Mouse (Mus musculus): Measurements from ENCODE around the gene Gpr119. TPM values are rescaled to one million over a fixed set of nuclear protein-coding genes. Genes with fewer than 3 reads are reported as not detected.

Gpr119 gene
- 0.09 TPM in 1 of 2 replicates, not detected in the other for polyA plus RNA-seq (2015; fragmentation: Nextera tagmentation; extraction: Ambion mirVana)

- no peaks in the 10 kb centered on the region for H3K27me3 ChIP-seq (replicated peaks)
- no peak within 1 kb of the TSS for H3K27ac ChIP-seq (replicated peaks)
- H3K4me2 ChIP-seq = no peak within 1 kb of the TSS
- no peak for ATAC-seq (ENCODE audit: low FRiP score)
- no peaks in the 10 kb centered on the region for H3K4me1 ChIP-seq
- no peak within 1 kb of the TSS for H3K9ac ChIP-seq (replicated peaks)
- H3K4me3 ChIP-seq (replicated peaks) = no peak within 1 kb of the TSS
- H3K9me3 ChIP-seq (replicated peaks) = no peaks in the 10 kb centered on the region
- 59% methylated on average over 4 of the region's 4 CpGs for WGBS
- H3K36me3 ChIP-seq = no peaks in the 10 kb centered on the region
Observed at GRCm38 (mm10) chrX:48674171-48674570, at the start of gene Gpr119. Gene Gpr119, minus strand, starts transcription at chrX:48674478.

- H3K36me3 ChIP-seq = peaks cover 9% of the 10 kb centered on the region; the same call in 1 of the 2 replicates
- no peak overlapping the region for H3K4me3 ChIP-seq (replicated peaks)
- H3K9me3 ChIP-seq (replicated peaks) = no peaks in the 10 kb centered on the region
- H3K27me3 ChIP-seq (replicated peaks) = no peaks in the 10 kb centered on the region
- no peak overlapping the region for H3K4me2 ChIP-seq
- WGBS = 89% methylated on average over 8 of the region's 8 CpGs
- ATAC-seq (ENCODE audit: low FRiP score) = no peak
- H3K4me1 ChIP-seq = no peaks in the 10 kb centered on the region
- H3K9ac ChIP-seq (replicated peaks) = no peak overlapping the region
- H3K27ac ChIP-seq (replicated peaks) = no peak overlapping the region
Observed at GRCm38 (mm10) chrX:48712846-48713245, 38.6 kb upstream of the Gpr119 start.

GRCm38 (mm10) chrX:48709701-48710100 lies 35.4 kb upstream of the Gpr119 start:
- WGBS = 90% methylated on average over 10 of the region's 10 CpGs
- Histone ChIP-seq H3K4me3 (replicated peaks) (no peak overlapping the region), H3K36me3 (peaks cover 9% of the 10 kb centered on the region; the same call in 1 of the 2 replicates), H3K27ac (replicated peaks) (no peak overlapping the region), H3K4me1 (no peaks in the 10 kb centered on the region), H3K27me3 (replicated peaks) (no peaks in the 10 kb centered on the region), H3K9me3 (replicated peaks) (no peaks in the 10 kb centered on the region), H3K9ac (replicated peaks) (no peak overlapping the region), H3K4me2 (no peak overlapping the region)
- no peak for ATAC-seq (ENCODE audit: low FRiP score)

- peak within 1 kb of the TSS; percentile 57 for H3K4me2 ChIP-seq
- peak within 1 kb of the TSS; percentile 47 for H3K9ac ChIP-seq (replicated peaks)
- no peaks in the 10 kb centered on the region for H3K27me3 ChIP-seq (replicated peaks)
- H3K4me1 ChIP-seq = peaks cover 6% of the 10 kb centered on the region
- ATAC-seq (ENCODE audit: low FRiP score) = peak; percentile 99
- H3K9me3 ChIP-seq (replicated peaks) = no peaks in the 10 kb centered on the region
- H3K27ac ChIP-seq (replicated peaks) = peak within 1 kb of the TSS; percentile 63; the same call in 1 of the 2 replicates
- peak within 1 kb of the TSS; percentile 58 for H3K4me3 ChIP-seq (replicated peaks)
- 18% methylated on average over 41 of the region's 42 CpGs for WGBS
- H3K36me3 ChIP-seq = no peaks in the 10 kb centered on the region
Observed at GRCm38 (mm10) chrX:48694864-48695371, 20.6 kb upstream of the Gpr119 start, which contains the start of gene Rbmx2. Gene Rbmx2, plus strand, starts transcription at chrX:48695004.

- H3K4me3 ChIP-seq (replicated peaks) = peak overlapping the region; percentile 58
- H3K9ac ChIP-seq (replicated peaks) = peak overlapping the region; percentile 30; the same call in 1 of the 2 replicates
- peak overlapping the region; percentile 63; the same call in 1 of the 2 replicates for H3K27ac ChIP-seq (replicated peaks)
- peak; percentile 90 for ATAC-seq (ENCODE audit: low FRiP score)
- 14% methylated on average over 6 of the region's 6 CpGs for WGBS
- H3K36me3 ChIP-seq = no peaks in the 10 kb centered on the region
- no peaks in the 10 kb centered on the region for H3K27me3 ChIP-seq (replicated peaks)
- H3K4me1 ChIP-seq = peaks cover 6% of the 10 kb centered on the region
- no peaks in the 10 kb centered on the region for H3K9me3 ChIP-seq (replicated peaks)
- H3K4me2 ChIP-seq = peak overlapping the region; percentile 57
Observed at GRCm38 (mm10) chrX:48694460-48694859, 20.2 kb upstream of the Gpr119 start.

- Histone ChIP-seq H3K4me1 (no peaks in the 10 kb centered on the region), H3K9me3 (replicated peaks) (no peaks in the 10 kb centered on the region), H3K36me3 (no peaks in the 10 kb centered on the region), H3K9ac (replicated peaks) (no peak overlapping the region), H3K27me3 (replicated peaks) (no peaks in the 10 kb centered on the region), H3K27ac (replicated peaks) (no peak overlapping the region), H3K4me2 (no peak overlapping the region), H3K4me3 (replicated peaks) (no peak overlapping the region)
- 78% methylated on average over 5 of the region's 5 CpGs for WGBS
- ATAC-seq (ENCODE audit: low FRiP score) = no peak
Observed at GRCm38 (mm10) chrX:48683857-48684256, 9.6 kb upstream of the Gpr119 start.

GRCm38 (mm10) chrX:48683451-48683850 lies 9.2 kb upstream of the Gpr119 start:
- H3K4me1 ChIP-seq = no peaks in the 10 kb centered on the region
- no peak overlapping the region for H3K4me2 ChIP-seq
- no peak overlapping the region for H3K9ac ChIP-seq (replicated peaks)
- ATAC-seq (ENCODE audit: low FRiP score) = no peak
- 21% methylated on average over 3 of the region's 3 CpGs for WGBS
- no peak overlapping the region for H3K4me3 ChIP-seq (replicated peaks)
- H3K27ac ChIP-seq (replicated peaks) = no peak overlapping the region
- H3K27me3 ChIP-seq (replicated peaks) = no peaks in the 10 kb centered on the region
- H3K9me3 ChIP-seq (replicated peaks) = no peaks in the 10 kb centered on the region
- no peaks in the 10 kb centered on the region for H3K36me3 ChIP-seq

GRCm38 (mm10) chrX:48671714-48672113 lies 2.6 kb downstream of the Gpr119 start:
- 80% methylated on average over 3 of the region's 3 CpGs for WGBS
- Histone ChIP-seq H3K4me1 (no peaks in the 10 kb centered on the region), H3K9ac (replicated peaks) (no peak overlapping the region), H3K36me3 (no peaks in the 10 kb centered on the region), H3K4me2 (no peak overlapping the region), H3K9me3 (replicated peaks) (no peaks in the 10 kb centered on the region), H3K4me3 (replicated peaks) (no peak overlapping the region), H3K27ac (replicated peaks) (no peak overlapping the region), H3K27me3 (replicated peaks) (no peaks in the 10 kb centered on the region)
- no peak for ATAC-seq (ENCODE audit: low FRiP score)

GRCm38 (mm10) chrX:48669588-48669987 lies 4.7 kb downstream of the Gpr119 start:
- Histone ChIP-seq H3K36me3 (no peaks in the 10 kb centered on the region), H3K27me3 (replicated peaks) (no peaks in the 10 kb centered on the region), H3K4me1 (no peaks in the 10 kb centered on the region), H3K27ac (replicated peaks) (no peak overlapping the region), H3K9ac (replicated peaks) (no peak overlapping the region), H3K9me3 (replicated peaks) (no peaks in the 10 kb centered on the region), H3K4me3 (replicated peaks) (no peak overlapping the region), H3K4me2 (no peak overlapping the region)
- WGBS = 73% methylated on average over 3 of the region's 3 CpGs
- ATAC-seq (ENCODE audit: low FRiP score) = no peak

- 24% methylated on average over 6 of the region's 6 CpGs for WGBS
- ATAC-seq (ENCODE audit: low FRiP score) = 0 out of 2 replicates have a peak, but pooled peaks have one; percentile 41
- no peaks in the 10 kb centered on the region for H3K36me3 ChIP-seq
- no peak overlapping the region for H3K9ac ChIP-seq (replicated peaks)
- H3K4me2 ChIP-seq = no peak overlapping the region
- H3K9me3 ChIP-seq (replicated peaks) = no peaks in the 10 kb centered on the region
- H3K4me3 ChIP-seq (replicated peaks) = no peak overlapping the region
- H3K4me1 ChIP-seq = no peaks in the 10 kb centered on the region
- H3K27me3 ChIP-seq (replicated peaks) = no peaks in the 10 kb centered on the region
- H3K27ac ChIP-seq (replicated peaks) = no peak overlapping the region
Observed at GRCm38 (mm10) chrX:48666807-48667206, 7.5 kb downstream of the Gpr119 start.

- Histone ChIP-seq H3K4me1 (no peaks in the 10 kb centered on the region), H3K27me3 (replicated peaks) (no peaks in the 10 kb centered on the region), H3K36me3 (0 out of 2 replicates have a peak, but pooled peaks cover 2% of the 10 kb centered on the region), H3K27ac (replicated peaks) (no peak overlapping the region), H3K4me2 (no peak overlapping the region), H3K4me3 (replicated peaks) (no peak overlapping the region), H3K9me3 (replicated peaks) (no peaks in the 10 kb centered on the region), H3K9ac (replicated peaks) (no peak overlapping the region)
- ATAC-seq (ENCODE audit: low FRiP score) = no peak
- 94% methylated on average over 2 of the region's 2 CpGs for WGBS
Observed at GRCm38 (mm10) chrX:48644122-48644521, 30.2 kb downstream of the Gpr119 start.

GRCm38 (mm10) chrX:48637032-48637431 lies 37.2 kb downstream of the Gpr119 start:
- 0 out of 2 replicates have a peak, but pooled peaks cover 2% of the 10 kb centered on the region for H3K36me3 ChIP-seq
- H3K4me3 ChIP-seq (replicated peaks) = no peak overlapping the region
- H3K4me2 ChIP-seq = no peak overlapping the region
- no peak for ATAC-seq (ENCODE audit: low FRiP score)
- H3K9ac ChIP-seq (replicated peaks) = no peak overlapping the region
- WGBS = 61% methylated on average over 2 of the region's 2 CpGs
- no peaks in the 10 kb centered on the region for H3K4me1 ChIP-seq
- no peaks in the 10 kb centered on the region for H3K27me3 ChIP-seq (replicated peaks)
- no peaks in the 10 kb centered on the region for H3K9me3 ChIP-seq (replicated peaks)
- no peak overlapping the region for H3K27ac ChIP-seq (replicated peaks)

All from neural tube, embryonic 15.5 days (tissue).